Mouse (Mus musculus) left cerebral cortex, adult 8-10 months (tissue): ENCODE data around the gene Faf2. TPM values are rescaled to one million over a fixed set of nuclear protein-coding genes. Genes with fewer than 3 reads are reported as not detected.

ENCODE experiments used
- DNase-seq, 2 experiments: peaks; one replicate each; pipeline ENCODE4 v3.0.0; 2022; ENCODE audit warnings: low spot score in 2 of 2
- total RNA-seq, 4 experiments: library from RNA; stranded (reverse); gene quantifications; 2 replicates each; pipeline ENCODE4 v1.2.4; 2022

Faf2 gene
- total RNA-seq = 10 to 100 TPM; 47.2 to 60.3 (median 55.7) TPM

GRCm38 (mm10) chr13:54621155-54621932, at the start of gene Faf2:
Gene Faf2 (plus strand): TSS chr13:54621784.
- peak; percentile 95 to 100 for DNase-seq

DNA sequence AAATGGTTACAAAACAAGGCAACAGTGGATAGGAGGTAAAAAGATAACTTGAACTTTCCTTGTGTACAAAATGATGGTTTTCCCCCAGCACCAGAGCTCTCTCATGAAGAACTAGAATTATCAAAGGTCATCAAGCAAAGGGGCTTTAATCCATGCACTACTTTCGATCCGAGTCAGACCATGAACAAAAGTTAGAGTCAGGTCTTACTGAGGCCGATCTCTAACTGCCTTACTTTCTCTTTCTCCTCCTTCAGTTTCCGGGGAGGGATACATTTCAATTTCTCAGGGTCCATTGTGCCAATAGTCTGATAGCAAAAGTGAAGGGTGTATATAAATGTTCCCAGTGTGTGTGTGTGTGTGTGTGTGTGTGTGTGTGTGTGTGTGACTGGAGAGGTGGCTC, 49.0 kb upstream of the Faf2 start:
- no peak for DNase-seq

GRCm38 (mm10) chr13:54574854-54575481, 46.6 kb upstream of the Faf2 start, which contains the start of gene Arl10:
Gene Arl10 (plus strand): TSS chr13:54575015.
- DNase-seq = peak; percentile 52 to 65

GRCm38 (mm10) chr13:54575489-54575888, 46.1 kb upstream of the Faf2 start:
- no peak for DNase-seq

- DNase-seq = no peak
Observed at GRCm38 (mm10) chr13:54577652-54578507, 43.7 kb upstream of the Faf2 start.

DNA sequence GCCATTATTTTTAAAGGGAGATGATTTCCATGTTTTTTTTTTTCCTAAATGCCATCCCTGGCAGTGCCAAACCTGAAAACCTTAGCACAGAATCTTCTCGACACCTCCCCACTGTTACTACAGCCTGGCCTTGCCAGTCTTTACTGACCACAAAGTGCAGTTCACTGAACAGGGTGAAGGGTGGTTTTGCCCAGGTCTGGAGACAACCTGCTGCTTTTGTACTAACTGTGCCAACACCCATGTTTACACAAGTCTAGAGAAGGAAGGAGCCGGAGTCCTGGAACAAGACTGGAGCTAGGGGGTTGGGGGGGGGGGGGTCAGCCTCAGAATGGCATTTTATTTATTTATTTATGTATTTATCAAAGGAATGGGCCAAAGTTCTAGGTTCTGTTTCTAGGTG, 40.2 kb upstream of the Faf2 start:
- DNase-seq = no peak

- DNase-seq = no peak
Observed at GRCm38 (mm10) chr13:54582126-54582525, 39.5 kb upstream of the Faf2 start.

GRCm38 (mm10) chr13:54582860-54583259, 38.7 kb upstream of the Faf2 start:
- no peak for DNase-seq

DNA sequence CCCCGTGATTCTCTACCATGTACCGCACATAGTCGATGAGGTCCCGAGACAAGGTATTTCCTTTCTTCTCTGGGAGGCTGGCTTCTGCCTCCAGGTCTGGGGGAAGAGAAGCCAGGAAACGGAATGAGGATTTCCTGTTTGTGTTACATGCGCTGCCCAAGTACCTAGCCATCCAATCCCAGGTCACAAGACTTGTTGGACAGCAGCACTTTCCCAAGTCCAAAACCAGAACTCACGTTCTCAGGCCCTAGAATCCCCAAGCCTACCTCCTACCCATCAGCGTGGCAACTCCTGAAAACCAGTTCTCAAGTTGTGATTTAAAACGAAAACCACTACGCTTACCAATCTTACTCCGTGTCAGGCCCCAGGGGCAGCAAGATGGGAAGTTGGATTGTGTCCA, 35.8 kb upstream of the Faf2 start:
- DNase-seq = no peak

DNA sequence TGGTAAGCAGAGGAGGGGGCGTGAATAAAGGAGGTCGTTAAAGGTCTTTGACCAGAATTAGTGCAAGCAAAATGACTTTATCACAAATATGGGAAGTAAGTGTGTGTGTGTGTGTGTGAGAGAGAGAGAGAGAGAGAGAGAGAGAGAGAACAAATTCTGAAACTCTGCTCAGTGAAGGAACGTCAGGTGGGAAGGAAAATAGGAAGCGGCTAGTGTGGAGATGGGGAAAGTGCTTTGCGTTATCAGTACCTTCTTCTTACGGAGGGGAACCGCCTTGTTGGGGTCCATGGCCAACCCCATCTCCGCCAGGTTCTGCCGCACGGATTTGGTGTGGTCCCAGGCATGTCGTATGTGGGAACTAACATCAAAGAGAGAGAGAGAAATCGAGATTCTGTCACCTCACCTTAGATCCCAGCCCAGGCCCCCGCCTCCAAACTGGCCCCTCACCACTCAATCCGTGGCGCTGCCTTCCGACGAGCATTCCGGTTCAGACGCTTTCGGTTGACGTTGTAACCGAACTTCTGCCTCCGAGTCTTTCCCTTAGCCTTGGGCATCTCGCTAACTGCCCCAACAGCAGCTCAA, 32.1 kb upstream of the Faf2 start:
- DNase-seq = no peak

GRCm38 (mm10) chr13:54589996-54590951, 31.3 kb upstream of the Faf2 start, which contains the start of the genes Nop16 and Higd2a:
Gene Nop16 (minus strand): TSS chr13:54590090.
Gene Higd2a (plus strand): TSS chr13:54590207.
- peak; percentile 90 to 98 for DNase-seq

DNA sequence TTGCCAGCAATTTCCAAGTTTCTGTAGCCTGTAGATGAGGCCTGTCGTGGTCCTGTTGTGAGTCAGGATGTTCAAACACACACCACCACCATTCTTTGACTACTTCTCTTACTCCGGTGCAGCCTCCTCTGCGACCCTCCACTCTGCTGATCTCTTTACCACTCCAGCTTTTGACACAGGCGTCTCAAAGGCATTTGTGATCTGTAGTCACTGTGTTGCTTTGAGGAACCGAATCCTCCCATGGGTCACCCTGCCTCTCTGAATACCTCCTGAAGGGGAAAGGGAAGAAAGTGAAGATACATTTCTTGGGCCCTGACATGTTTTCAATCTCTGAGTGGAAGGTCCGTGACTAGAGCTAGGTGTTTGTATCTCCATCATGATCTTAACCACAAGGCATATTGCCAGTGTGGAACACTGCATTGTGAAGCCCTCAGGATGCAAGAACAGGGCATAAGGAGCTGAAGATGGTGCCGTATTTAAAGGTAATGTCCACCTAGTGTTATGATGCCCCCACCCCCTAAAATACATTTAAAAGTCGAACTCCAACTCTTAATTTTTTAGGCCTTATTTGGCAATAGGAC, 29.7 kb upstream of the Faf2 start:
- no peak for DNase-seq

DNA sequence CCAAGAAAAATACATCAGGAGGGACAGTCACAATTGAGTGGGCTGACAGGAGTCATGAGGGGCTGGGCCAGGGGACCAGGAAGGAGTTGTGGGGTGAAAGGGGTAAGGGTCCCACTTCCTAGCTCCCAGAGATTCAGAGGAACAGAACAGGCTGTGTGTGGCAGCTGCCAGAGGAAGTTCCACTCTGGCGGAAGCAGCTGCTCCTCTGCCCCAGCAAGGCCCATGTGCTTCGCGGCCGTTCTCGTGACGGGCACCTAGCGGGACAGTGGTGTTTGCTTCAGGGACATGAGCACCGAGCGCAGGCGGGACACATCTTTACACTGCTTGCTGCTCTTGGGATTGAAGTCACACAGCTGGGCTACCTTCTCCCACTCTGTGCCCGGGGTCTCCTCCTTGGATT, 28.0 kb upstream of the Faf2 start:
- no peak for DNase-seq

DNA sequence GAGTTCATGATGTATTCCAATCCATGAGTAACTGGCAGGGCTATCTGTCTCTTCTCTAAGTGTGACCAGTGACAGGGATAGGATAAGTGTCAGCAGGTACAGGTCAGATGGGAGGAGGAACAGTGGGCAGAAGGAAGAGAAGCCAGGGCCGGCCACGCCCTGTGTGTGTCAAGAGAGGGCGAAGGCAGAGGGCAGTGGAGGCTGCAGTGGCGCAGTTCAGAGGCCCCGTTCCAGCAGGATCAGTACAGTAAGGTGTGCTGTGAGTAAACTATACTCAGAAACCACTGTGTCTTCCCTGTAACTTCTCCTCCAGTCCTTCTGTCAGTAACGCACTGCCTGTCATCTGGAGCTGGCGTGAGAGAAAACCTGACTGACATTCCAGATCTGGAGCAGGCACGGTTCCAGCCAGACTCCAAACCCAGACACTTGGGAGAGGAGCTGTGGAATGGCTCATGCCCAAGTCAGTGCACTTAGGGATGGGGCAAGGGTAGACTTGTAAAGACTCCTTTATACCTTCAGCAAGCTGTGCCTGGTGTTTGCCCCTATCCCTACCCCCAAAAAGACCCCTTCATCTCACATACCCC, 25.4 kb upstream of the Faf2 start:
- DNase-seq = no peak

GRCm38 (mm10) chr13:54596870-54597269, 24.7 kb upstream of the Faf2 start:
- no peak for DNase-seq

DNA sequence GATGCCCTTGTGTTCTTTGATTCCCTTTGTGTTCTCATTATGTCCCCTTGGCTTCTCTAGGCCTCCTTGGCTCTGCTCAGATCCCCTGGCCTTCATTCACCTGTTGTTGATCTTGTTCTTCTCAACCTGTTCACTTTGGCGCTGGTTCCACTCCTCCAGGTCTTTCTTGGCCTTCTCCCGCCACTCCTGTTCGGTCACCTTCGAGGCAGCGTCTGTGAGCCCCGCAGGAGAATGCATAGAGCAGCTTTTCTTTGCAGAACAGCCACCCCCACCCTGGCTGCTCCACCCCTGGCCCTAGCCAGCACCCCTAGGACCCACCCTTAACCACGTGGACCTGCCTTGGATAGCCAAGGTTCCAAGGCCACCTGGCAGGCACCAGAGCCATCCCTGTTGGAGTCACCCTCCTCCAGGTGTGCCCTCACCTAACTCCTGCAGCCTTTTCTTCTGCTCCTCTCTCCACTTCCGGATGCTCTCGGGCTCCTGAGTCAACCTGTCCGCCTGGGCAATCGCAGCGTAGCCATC, 22.9 kb upstream of the Faf2 start:
- DNase-seq = no peak

GRCm38 (mm10) chr13:54602639-54603111, 18.9 kb upstream of the Faf2 start:
- DNase-seq = no peak

- no peak for DNase-seq
Observed at GRCm38 (mm10) chr13:54603501-54603900, 18.1 kb upstream of the Faf2 start.

GRCm38 (mm10) chr13:54604221-54604620, 17.4 kb upstream of the Faf2 start:
- no peak for DNase-seq
